Mouse (Mus musculus) kidney, adult 9 months (tissue): Measurements from ENCODE around the gene Mfap5.
"Not testable (repeated sequence)": the region's sequence is repeated elsewhere in the genome, so short reads cannot be mapped to it uniquely, and the experiment has no call there.

Experiments
- DNase-seq: peaks from one replicate; pipeline ENCODE4 v3.0.0; 2022

Mfap5 gene

DNA sequence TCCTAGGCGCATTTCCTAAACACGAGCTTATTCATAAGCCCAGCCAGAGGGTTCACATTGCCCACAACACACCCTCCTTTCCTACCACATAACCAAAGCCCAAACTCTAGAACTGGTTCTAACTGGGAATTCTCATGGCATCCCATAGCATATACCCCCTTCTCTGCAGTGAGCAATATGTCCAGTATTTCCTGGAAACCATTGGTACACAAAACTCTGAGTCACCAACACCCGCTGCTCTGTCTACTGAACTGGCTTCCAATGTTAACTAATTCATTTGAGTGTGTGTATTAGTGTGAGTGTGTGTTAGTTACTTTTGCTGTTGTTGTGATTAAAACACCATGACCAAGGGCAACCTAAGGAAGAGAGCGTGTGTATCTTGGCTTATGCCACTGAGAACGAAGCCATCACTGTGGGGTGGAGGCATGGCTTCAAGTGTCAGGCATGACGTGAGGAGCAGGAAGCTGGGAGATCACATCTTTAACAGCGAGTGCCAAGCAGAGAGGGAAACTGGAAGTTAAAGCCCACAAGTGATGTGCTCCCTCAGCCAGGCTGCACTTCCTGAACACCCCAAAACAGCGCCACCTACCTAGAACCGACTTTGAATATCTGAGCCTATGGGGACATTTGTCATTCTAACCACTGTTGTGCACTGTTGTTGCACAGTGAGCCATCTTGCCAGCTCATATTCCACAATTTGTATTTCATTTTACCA, 59.6 kb downstream of the Mfap5 start:
- no peak for DNase-seq

DNA sequence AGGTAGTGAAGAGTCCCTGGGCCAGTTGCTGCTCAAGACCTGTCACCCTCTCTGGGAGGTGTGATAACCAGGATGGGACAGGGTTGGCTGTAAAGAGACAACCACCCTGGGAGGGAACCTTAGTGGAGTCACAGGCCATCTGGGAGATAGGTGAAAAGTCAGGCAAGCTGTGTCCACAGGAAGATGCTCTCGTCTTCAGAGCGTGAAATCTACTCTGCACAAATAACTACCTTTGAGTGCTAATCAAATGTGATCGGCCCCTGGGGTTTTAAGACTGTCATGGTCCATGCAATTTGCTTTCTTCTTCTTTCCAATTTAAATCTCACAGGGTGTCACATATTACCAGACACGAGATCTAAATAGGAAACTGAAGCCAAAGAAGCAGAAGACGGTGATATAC, 63.5 kb downstream of the Mfap5 start:
- no peak for DNase-seq

DNA sequence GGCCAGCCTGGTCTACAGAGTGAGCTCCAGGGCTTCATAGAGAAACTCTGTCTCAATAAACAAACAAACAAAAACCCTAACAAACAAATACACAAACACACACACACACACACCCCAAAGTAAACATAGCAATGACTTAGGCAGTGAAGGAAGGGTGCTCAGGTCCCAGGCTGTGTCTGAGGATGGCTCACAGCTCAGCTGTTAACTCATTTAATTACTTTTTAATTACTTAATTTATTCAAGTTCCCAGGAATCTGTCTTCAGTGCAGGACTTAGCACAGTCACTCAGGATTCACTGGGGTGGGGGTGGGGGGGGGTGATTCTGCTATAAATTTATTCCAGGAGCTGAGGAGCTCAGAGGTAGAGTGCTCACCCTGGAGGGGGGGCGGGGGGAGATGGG, 64.1 kb downstream of the Mfap5 start:
- no peak for DNase-seq

DNA sequence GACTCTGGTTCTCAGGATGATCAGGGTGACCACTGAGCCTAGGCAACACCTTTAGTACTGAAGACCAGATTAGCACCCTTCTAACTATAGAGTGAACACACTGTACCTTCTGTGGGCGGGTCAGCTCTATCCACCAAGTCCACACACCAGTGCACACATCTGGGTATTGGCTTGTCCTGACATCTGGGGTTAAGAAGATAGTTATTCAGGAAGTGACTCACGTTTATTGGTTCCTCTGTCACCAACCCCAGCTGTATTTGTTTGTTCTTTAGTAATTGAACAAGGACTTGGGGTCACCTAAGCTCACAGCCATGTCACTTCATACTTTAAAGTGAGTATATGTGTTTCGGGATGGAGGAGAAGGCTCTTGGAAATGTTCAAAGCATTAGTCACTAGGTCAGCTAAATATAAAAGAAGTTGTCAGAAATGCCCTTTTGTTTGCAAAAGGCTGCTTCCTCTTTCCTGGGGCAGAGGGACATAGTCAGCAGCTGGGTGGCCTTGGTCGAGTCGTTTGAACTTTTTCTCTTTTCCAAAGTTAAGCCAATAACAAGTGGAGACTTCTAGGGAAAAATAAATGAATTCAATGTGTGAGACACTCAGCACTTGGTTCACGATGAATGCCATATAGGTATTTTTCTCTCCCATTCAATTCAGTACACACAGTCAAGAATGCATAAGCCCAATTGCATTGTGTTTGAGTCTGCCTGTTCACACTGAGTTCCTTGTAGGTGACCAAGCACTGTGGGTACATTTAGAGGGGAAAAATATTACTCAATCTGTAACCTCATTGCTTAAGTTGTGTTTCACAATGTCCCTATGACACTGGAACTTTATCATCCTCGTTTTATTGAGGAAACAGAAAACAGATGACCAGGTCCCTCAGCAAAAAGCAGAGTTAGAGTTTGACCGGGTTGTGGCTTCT, 65.3 kb downstream of the Mfap5 start:
- DNase-seq: no peak

DNA sequence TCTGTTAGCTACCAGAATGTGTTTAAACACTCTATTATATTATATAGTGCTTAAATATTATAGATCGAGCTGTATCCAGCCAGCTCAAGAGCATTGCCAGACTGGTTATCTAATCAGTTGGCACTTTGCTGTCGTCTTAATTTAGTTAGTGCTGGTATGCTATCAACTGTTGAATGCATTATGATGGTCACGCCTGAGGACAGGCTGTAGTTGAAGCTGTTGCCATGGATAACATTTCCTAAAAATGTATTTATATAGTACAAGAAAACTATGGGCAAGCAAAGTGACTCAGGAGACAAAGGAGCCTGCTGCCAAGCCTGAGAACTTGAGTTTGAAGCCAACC, 65.9 kb downstream of the Mfap5 start:
- no peak for DNase-seq

DNA sequence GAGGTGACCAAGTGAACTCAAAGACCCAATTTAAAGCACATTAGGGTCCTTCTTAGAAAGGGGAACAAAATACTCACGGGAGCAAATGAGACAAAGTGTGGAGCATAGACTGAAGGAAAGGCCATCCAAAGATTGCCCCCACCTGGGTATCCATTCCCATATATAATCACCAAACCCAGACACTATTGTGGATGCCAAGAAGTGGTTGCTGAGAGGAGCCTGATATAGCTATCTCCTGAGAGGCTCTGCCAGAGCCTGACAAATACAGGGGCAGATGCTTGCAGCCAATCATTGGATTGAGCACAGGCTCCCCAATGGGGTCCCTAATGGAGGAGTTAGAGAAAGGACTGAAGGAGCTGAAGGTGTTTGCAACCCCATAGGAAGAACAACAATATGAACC, 69.4 kb downstream of the Mfap5 start:
- not testable (repeated sequence) for DNase-seq

DNA sequence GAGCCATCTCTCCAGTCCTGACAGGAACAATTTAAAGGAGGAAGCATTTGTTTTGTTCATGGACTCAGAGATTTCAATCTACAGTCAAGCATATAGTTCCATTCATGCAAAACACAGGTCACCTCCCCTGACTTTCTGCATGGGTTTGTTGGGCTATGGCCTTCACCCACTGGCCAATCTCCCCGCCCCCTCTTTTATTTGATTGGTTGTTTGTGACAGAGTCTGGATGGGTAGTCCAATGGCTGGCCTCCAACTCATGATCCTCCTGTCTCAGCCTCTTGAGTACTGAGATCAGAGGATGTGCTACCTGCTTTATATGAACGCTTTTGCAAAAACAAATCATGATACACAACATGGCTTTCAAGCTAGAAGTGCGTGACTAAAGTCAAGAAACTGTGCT, 71.4 kb downstream of the Mfap5 start:
- DNase-seq: no peak
